Mouse (Mus musculus) E14TG2a.4 (cell line): ENCODE results near the gene Sall4.

Source experiments
- CTCF ChIP-seq: conservative IDR thresholded peaks from 2 replicates; pipeline ENCODE4 v1.5.1; 2014; ENCODE audit warnings: low read length
- POU5F1 ChIP-seq: IDR thresholded peaks from 2 replicates; pipeline ENCODE4 v1.6.1; 2014; ENCODE audit warnings: low read length, borderline replicate concordance

GRCm38 (mm10) chr2:168764460-168764867, 3.3 kb downstream of the Sall4 start:
- TF ChIP-seq CTCF (no peak), POU5F1 (no peak)
